ENCODE assay signal across 8 mouse cellular contexts in genomic region chr6:87323381-87323780, GRCm38 (mm10). TPM values are rescaled to one million over a fixed set of nuclear protein-coding genes. Genes with fewer than 3 reads are reported as not detected.
DNase-seq lines count a peak whose midpoint lies in the region; ATAC-seq and TF ChIP-seq lines count a peak whose summit lies in the region.
"Had no signal": no experiment of that assay in that cellular context is flagged by ENCODE, and none has a peak within 500 bp of the region (broad histone marks: within the 10 kb centered on the region; RNA-seq: fewer than 3 reads in every experiment).

No protein-coding gene starts in this region.

- no peak overlapping the region for H3K9ac ChIP-seq in liver, postnatal 0 days (replicated peaks)
- no peak overlapping the region for H3K9ac ChIP-seq in midbrain, embryonic 11.5 days (ENCODE audit: low read length)
- H3K9ac ChIP-seq: neural tube, embryonic 13.5 days had no signal

- no peak for TF ChIP-seq EP300 in liver, postnatal 0 days (IDR thresholded peaks at IDR 0.05; ENCODE audit: low read depth)

- TF ChIP-seq CTCF in liver, postnatal 0 days (IDR thresholded peaks at IDR 0.05; ENCODE audit: low read depth), result peak; percentile 85

- DNase-seq in layer of hippocampus, adult 11-12 months (ENCODE audit: low spot score), result peak; percentile 59
- no peak for DNase-seq in layer of hippocampus, adult 9-10 months (ENCODE audit: low spot score)
- DNase-seq in MEL-GATA-1-ER (ENCODE audit: extremely low read depth, low read depth), result peak; percentile 14
- peak; percentile 66 for DNase-seq in brain, adult 2 months (ENCODE audit: low read depth, low spot score)
- DNase-seq in liver, postnatal 0 days, result peak; percentile 39
- peak; percentile 71 for DNase-seq in thymus, postnatal 25 days
- DNase-seq in midbrain, embryonic 11.5 days (ENCODE audit: low spot score, missing footprints), result no peak

- no peak overlapping the region for H3K4me3 ChIP-seq in liver, postnatal 0 days (ENCODE audit: low read depth, low read length)
- no peak overlapping the region for H3K4me3 ChIP-seq in midbrain, embryonic 11.5 days (ENCODE audit: low read depth, low read length)
- H3K4me3 ChIP-seq: neural tube, embryonic 13.5 days had no signal

- H3K36me3 ChIP-seq in liver, postnatal 0 days (replicated peaks; ENCODE audit: insufficient read depth, low read length), result no peaks in the 10 kb centered on the region
- H3K36me3 ChIP-seq in midbrain, embryonic 11.5 days (ENCODE audit: control insufficient read depth, insufficient read depth, low read length), result no peaks in the 10 kb centered on the region
- H3K36me3 ChIP-seq: neural tube, embryonic 13.5 days had no signal

- H3K27ac ChIP-seq in liver, postnatal 0 days (ENCODE audit: low read depth), result no peak overlapping the region
- no peak overlapping the region for H3K27ac ChIP-seq in midbrain, embryonic 11.5 days (ENCODE audit: low read depth, low read length)
- H3K27ac ChIP-seq: neural tube, embryonic 13.5 days had no signal

- no peaks in the 10 kb centered on the region for H3K9me3 ChIP-seq in liver, postnatal 0 days (ENCODE audit: low read length)
- H3K9me3 ChIP-seq in midbrain, embryonic 11.5 days (ENCODE audit: control insufficient read depth, low read length), result no peaks in the 10 kb centered on the region
- H3K9me3 ChIP-seq: neural tube, embryonic 13.5 days had no signal

- WGBS in liver, postnatal 0 days (ENCODE audit: insufficient replicate concordance), result 58% methylated on average over 2 of the region's 2 CpGs
- 93% methylated on average over 2 of the region's 2 CpGs for WGBS in midbrain, embryonic 11.5 days

- no peak overlapping the region for H3K4me2 ChIP-seq in liver, postnatal 0 days (ENCODE audit: low read depth, low read length)
- H3K4me2 ChIP-seq in midbrain, embryonic 11.5 days, result no peak overlapping the region
- H3K4me2 ChIP-seq: neural tube, embryonic 13.5 days had no signal

- no peaks in the 10 kb centered on the region for H3K27me3 ChIP-seq in liver, postnatal 0 days (ENCODE audit: insufficient read depth, low read length)
- H3K27me3 ChIP-seq in midbrain, embryonic 11.5 days (ENCODE audit: control insufficient read depth, insufficient read depth, low read length), result no peaks in the 10 kb centered on the region
- H3K27me3 ChIP-seq: neural tube, embryonic 13.5 days had no signal

- no peaks in the 10 kb centered on the region; the same call in 1 of the 2 replicates for H3K4me1 ChIP-seq in liver, postnatal 0 days (ENCODE audit: insufficient read depth)
- H3K4me1 ChIP-seq in midbrain, embryonic 11.5 days (ENCODE audit: control insufficient read depth, insufficient read depth, low read length), result no peaks in the 10 kb centered on the region

- no peak for ATAC-seq in liver, postnatal 0 days
- ATAC-seq in midbrain, embryonic 11.5 days (ENCODE audit: low FRiP score), result no peak

RNA-seq across cellular contexts. Expression of gene Antxr1, which starts 12.2 kb away (rescaled TPM):
- polyA plus RNA-seq in liver, postnatal 0 days (2015; fragmentation: Nextera tagmentation; extraction: Ambion mirVana), result 0.38 and 0.47 TPM in 2 replicates
- polyA plus RNA-seq in midbrain, embryonic 11.5 days (2014; fragmentation: Nextera tagmentation; extraction: Ambion mirVana), result 4.9 and 5.4 TPM in 2 replicates

RNA-seq across cellular contexts. Expression of gene Gkn1, which starts 27.4 kb away (rescaled TPM):
- not detected in 2 replicates for polyA plus RNA-seq in liver, postnatal 0 days (2015; fragmentation: Nextera tagmentation; extraction: Ambion mirVana)
- not detected in 2 replicates for polyA plus RNA-seq in midbrain, embryonic 11.5 days (2014; fragmentation: Nextera tagmentation; extraction: Ambion mirVana)
- polyA plus RNA-seq: neural tube, embryonic 13.5 days had no signal

RNA-seq across cellular contexts. Expression of gene Gkn2, which starts 49.8 kb away (rescaled TPM):
- not detected in 2 replicates for polyA plus RNA-seq in liver, postnatal 0 days (2015; fragmentation: Nextera tagmentation; extraction: Ambion mirVana)
- not detected in 2 replicates for polyA plus RNA-seq in midbrain, embryonic 11.5 days (2014; fragmentation: Nextera tagmentation; extraction: Ambion mirVana)
- polyA plus RNA-seq: neural tube, embryonic 13.5 days had no signal

Comparison
In these comparisons a context has a peak if more than half of its experiments do, and no peak if none do; other contexts are left out.
1. DNase-seq: peak in layer of hippocampus, adult 11-12 months (single experiment), MEL-GATA-1-ER (single experiment), brain, adult 2 months (single experiment), liver, postnatal 0 days (single experiment) and thymus, postnatal 25 days (single experiment); none in layer of hippocampus, adult 9-10 months (single experiment) and midbrain, embryonic 11.5 days (single experiment).